Mouse (Mus musculus) C2C12 (cell line): ENCODE results near the gene Ift74.
A peak's percentile ranks its signal among the peaks of the same experiment; 100 is the strongest.

Source experiments
- CEBPB ChIP-seq: IDR thresholded peaks from one replicate; pipeline ENCODE4 v1.6.1; 2011; ENCODE audit warnings: low read depth, mild to moderate bottlenecking, control low read depth, moderate library complexity
- CTCF ChIP-seq: IDR thresholded peaks from one replicate; pipeline ENCODE4 v1.5.1; 2011; ENCODE audit not compliant: control insufficient read depth, insufficient read depth, insufficient read length
- MAX ChIP-seq: IDR thresholded peaks from one replicate; pipeline ENCODE4 v1.6.1; 2011; ENCODE audit warnings: mild to moderate bottlenecking, control low read depth
- MYOD1 ChIP-seq: IDR thresholded peaks from one replicate; pipeline ENCODE4 v1.6.1; 2011; ENCODE audit warnings: low read depth; ENCODE audit not compliant: control insufficient read depth, insufficient read length
- MYOG ChIP-seq: IDR thresholded peaks from one replicate; pipeline ENCODE4 v1.6.1; 2011; ENCODE audit not compliant: control insufficient read depth, insufficient read length; ENCODE audit errors: extremely low read depth
- USF1 ChIP-seq: IDR thresholded peaks from one replicate; pipeline ENCODE4 v1.6.1; 2011; ENCODE audit warnings: low read depth, mild to moderate bottlenecking, control low read depth, moderate library complexity

DNA sequence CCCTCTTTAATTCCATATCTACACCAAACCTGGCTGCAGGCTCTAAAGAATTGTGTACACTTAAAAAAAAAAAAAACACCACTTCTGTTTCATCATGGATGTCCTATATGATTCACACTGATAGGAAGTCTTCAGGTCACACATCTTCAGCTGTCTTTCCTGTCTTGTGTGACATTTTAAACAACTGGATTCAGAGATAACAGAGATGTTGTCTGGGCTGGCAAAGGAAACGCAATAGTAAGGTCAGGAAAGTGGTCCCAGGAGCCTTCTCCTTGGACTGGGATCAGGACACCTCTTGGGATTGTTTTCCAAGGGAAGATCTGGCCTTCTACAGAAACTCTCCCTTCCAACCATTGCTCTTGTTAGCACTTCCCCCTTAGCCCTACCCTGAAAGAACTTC is 127.5 kb downstream of the Ift74 start:
- TF ChIP-seq MYOG (no peak), CTCF (no peak), MAX (no peak), MYOD1 (peak; percentile 50), CEBPB (no peak), USF1 (no peak)
